Mouse (Mus musculus) fibroblast of lung, adult 2 months (primary cell): Measurements from ENCODE around the gene Cyld.
"Not testable (repeated sequence)": the region's sequence is repeated elsewhere in the genome, so short reads cannot be mapped to it uniquely, and the experiment has no call there.

Source experiments
- DNase-seq: peaks from one replicate; pipeline ENCODE4 v3.0.0-alpha.2; 2011; ENCODE audit warnings: low read depth

The Cyld gene

DNA sequence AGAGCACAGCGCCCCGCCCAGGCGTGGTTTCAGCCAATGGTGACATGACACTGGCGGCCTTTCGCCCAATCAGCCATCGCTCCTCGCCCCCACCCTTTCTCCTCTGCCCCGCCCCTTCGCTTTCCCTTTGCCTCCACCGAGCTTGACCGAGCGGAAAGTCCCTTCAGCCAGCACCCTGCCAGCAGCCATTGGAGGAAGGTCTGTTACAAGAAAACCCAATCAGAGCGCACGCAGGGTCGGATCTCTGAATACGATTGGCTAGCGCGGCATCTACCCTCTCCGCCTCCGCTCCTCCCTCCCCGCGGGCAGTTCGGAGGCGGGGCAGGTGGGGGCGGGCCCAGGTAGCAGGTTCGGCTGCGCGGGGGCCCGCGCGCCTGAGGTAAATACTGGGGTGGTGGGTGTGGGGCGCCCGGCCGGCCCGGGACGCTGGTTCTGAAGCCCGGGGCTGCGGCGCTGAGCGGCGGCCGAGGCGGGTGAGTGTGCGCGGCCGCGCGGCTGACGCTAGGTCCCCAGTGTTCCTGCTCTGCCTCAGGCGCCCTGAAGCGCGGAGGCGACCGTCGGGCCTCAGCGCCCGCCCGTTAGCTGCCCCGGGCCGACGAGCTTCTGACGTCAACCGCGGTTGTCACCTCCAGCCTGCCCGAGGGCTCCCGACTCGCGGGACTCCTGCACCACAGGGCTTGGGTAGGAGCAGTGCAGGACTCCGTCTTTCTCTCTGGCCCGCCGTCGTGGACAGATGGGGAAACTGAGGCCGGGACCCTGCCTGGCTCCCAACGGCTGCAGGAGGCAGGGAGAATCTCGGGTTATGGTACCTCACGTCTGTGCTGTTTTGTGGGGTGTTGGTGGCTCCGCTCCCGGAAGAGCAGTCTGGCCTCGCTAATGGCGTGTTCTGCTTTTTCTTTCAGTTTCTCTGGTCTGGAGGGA is at the start of gene Cyld:
Cyld (plus strand) TSS at position 308 of the 921 bp plus-strand sequence.
- DNase-seq: peak; percentile 97

DNA sequence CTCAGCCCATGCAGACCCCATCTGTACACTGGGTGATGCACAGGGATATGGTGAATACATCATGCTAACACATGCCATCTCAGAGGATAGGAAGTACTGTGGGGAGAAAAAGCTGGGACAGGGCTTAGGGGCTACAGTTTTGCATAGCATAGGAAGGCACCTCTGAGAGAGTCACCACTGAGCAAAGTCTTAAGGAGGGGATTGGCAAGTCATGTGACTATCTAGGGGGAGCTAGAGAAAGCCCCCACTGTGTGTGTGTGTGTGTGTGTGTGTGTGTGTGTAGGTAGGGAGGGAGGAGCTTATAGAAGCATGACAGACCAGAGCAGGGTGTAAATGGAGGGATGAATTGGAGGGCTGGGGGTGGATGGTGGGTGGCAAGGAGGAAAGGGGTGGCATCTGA is 48.5 kb upstream of the Cyld start:
- no peak for DNase-seq

- DNase-seq: no peak
Observed at GRCm38 (mm10) chr8:88650016-88650708, 46.7 kb upstream of the Cyld start.

GRCm38 (mm10) chr8:88651122-88651521 is 45.7 kb upstream of the Cyld start:
- DNase-seq: not testable (repeated sequence)

DNA sequence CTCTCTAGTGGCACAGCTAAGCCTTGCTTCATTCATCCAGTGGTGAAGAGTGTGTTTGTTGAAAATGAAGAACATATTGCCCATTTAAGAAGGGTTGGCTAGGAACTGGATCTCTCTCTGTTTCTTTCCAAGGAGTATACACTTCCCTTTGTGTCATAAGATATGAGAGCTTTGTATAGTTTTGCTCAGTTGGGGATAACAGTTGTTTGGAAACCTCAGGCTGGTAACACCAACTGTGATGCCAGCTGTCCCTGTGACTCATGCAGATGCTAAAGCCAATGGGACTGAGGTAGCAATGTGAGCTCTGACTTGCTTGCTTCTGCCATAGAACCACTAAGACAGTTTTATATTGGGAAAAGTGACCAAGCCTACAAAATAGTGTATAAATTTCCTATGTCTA is 41.5 kb upstream of the Cyld start:
- no peak for DNase-seq

DNA sequence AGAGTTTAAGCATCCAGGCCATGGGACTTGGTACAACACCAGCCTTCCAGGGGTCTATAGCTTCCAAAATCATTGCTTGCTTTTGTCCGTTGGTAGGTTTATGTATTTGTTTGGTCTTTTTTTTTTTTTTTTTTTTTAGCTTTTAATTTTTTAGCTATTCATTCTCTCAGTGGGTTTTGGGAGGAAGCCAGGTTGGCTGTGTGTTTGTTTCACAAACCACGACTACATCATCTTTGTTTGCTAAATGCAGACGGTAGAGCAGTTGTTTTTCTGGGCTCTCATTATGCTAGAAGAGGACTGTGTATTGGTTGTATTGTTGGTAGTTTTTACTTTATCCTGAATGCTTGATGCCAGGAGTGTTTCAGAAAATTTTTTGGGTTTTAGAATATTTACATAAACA is 37.0 kb upstream of the Cyld start:
- DNase-seq: no peak

DNA sequence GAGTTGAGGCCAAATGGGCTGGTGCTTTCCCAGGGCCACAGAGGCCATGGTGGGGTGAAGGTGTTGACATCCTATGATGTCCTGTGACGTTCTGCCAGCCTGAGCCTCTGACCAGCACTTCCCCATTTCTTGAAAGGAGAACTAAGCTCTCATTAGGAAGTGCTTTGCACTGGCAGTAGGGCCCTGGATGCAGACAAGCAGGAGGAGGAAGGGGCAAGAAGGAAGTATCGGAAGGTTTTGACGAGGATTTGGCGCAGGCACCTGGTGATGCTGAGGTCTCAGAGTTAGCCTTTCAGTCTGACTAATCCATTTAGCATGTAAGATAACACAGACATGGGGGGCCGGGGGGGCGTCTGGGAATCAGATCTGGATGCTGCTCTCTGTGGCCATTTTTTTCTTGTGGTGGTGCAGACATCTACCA is 34.4 kb upstream of the Cyld start:
- no peak for DNase-seq

DNA sequence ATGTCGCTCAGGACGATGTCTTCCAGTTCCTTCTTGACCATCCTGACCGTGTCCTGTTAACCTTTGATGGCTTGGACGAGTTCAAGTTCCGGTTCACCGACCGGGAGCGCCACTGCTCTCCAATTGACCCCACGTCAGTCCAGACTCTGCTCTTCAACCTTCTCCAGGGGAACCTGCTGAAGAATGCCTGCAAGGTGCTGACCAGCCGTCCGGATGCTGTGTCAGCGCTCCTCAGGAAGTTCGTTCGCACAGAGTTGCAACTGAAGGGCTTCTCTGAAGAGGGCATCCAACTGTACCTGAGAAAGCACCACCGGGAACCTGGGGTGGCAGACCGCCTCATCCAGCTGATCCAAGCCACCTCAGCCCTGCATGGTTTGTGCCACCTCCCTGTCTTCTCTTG is 32.7 kb upstream of the Cyld start:
- no peak for DNase-seq

DNA sequence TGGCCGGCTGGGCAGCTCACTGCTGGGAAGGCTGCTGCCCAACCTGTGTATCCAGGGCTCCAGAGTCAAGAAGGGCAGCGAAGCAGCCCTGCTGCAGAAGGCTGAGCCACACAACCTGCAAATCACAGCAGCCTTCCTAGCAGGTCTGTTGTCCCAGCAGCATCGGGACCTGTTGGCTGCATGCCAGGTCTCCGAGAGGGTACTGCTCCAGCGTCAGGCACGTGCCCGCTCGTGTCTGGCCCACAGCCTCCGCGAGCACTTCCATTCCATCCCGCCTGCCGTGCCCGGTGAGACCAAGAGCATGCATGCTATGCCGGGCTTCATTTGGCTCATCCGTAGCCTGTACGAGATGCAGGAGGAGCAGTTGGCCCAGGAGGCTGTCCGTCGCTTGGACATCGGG is 31.9 kb upstream of the Cyld start:
- DNase-seq: no peak

DNA sequence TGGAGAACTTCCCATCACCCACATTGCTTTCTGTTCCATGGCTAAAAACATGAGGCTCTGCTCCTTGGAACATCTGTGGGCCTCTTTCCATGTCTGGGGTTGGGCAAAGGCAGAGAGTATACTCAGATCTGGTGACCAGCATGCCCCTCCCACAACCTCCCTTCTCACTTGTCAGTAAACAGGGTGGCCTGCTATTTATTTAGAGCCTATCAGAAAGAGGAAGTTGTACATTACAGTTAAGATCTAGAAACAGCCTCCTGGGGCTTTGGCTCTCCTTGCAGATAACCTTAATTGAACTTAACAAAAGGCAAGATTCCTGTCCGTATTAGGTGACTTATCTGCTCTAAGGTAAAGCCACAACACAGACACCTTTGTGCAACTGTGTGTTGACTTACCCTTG is 30.4 kb upstream of the Cyld start:
- no peak for DNase-seq

DNA sequence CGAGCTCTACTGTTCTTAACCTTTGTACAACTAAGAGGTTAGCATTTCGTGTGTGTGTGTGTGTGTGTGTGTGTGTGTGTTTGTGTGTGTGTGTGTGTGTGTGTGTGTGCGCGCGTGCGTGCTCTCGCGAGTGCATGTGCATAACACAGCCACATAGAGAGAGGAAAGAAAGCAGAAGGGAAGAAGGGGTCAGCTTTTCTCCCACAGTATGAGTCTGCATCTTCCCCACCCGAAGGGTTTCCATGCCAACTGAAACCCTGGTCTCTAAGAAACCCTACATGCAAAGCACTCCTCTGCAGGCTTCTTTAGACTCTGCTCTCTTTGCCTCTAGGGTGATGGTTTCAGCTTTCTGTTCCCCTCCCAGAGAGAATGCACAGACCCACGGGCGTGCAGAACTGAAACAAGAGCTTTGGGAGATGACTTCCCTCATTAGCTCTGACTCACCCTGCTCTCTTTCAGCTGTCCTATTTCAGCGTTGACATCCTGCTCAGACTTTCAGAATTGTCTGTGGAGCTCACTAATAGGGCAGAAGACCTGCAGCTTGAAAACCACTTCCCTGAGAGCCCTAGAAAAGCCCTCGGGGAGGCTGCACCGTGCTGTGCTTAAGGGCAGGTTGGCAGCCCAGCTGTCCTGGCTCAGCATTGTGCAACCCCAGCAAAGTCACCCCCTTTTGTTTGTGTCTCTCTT is 28.3 kb upstream of the Cyld start:
- DNase-seq: no peak

GRCm38 (mm10) chr8:88670782-88671181 is 26.0 kb upstream of the Cyld start:
- DNase-seq: no peak

GRCm38 (mm10) chr8:88671575-88671974 is 25.3 kb upstream of the Cyld start:
- DNase-seq: no peak

DNA sequence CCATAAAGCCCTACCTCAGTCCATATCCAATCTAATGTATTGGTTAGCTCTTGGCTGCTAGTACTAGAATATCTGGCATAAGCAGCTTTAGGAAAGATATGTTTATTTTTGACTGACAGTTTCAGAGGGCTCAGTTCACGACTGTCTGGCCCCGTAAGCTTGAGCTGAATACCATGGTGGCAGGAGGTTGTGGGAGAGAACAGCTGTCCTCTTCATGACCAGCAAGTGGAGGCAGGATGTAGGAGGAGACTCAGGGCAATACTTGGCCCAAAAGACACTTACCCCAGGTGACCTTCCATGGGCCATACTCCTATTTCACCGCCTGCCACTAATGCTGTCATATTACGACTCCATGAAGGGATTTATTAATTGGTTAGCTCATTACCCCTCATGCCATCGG is 23.0 kb upstream of the Cyld start:
- DNase-seq: no peak

DNA sequence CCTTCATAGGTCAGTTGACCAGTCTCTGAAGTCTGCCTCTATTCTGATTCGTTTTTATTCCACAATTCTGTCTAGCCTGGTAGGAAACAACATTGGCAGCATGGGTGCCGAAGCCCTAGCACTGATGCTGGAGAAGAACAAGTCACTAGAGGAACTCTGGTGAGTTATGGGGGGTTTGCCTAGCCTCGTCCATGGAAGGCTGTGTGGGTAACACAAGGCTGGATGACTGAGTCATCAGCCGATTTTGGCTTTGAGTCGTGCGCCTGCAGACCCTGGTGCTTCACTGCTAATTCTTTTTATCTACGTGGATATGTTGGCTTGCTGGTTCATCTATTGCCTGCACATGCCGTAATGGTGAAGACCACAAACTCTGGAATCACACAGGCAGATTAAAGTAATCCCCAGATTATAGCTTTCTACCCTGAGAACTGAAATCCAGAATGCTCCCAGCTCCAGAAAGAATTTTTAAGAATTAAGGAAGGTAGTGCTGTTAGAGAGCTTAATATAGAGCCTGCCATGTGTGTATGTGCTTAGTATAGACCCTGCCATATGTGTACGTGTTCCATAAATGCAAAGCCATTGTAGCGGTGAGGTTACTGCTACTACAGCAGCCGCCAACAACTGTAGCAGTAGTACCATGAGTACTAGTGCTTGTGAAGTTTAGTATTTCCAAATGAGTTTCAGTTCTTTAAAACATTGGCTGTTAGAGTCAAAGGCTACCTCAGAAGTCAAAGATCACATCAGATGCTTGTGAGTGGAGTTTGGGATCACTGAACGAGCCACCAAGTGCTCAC is 21.3 kb upstream of the Cyld start:
- no peak for DNase-seq

DNA sequence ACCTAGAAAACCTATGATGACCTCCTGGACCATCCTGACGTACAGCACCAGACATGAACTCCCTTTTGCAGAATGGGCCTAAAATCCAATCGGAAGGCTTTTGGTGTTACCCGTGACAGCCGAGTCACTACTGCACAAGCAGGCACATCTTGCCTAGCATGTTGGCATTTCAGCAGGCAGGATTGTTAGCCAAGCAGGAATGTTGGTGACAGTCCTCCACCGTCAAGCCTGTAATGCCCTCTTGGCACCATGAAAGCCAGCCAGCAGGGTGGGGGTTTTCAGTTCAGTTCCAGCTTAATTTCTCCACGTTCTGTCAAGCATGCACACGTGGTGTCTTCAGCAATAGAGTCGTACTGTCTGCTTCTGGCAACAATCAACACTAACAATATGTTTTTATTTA is 19.8 kb upstream of the Cyld start:
- no peak for DNase-seq

GRCm38 (mm10) chr8:88680566-88680965 is 16.3 kb upstream of the Cyld start:
- DNase-seq: no peak

DNA sequence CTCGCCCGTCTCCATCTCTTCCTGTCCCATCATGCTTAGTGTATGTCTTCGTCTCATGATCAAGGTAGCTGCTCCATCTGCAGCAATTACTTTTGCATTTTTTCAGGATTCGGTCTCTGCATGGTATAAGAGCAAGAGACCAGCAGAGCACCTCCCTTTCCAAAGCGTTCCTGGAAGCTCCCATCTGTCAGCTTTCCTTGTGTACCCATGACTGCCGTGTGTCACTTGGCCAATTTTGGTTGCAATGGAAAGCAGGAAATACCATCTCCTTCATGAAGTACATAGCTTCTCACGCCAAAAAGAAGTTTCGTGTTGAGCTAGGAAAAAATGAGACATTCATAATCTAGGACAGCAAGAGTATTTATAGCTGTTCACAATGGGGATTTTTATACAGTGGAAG is 15.8 kb upstream of the Cyld start:
- no peak for DNase-seq

DNA sequence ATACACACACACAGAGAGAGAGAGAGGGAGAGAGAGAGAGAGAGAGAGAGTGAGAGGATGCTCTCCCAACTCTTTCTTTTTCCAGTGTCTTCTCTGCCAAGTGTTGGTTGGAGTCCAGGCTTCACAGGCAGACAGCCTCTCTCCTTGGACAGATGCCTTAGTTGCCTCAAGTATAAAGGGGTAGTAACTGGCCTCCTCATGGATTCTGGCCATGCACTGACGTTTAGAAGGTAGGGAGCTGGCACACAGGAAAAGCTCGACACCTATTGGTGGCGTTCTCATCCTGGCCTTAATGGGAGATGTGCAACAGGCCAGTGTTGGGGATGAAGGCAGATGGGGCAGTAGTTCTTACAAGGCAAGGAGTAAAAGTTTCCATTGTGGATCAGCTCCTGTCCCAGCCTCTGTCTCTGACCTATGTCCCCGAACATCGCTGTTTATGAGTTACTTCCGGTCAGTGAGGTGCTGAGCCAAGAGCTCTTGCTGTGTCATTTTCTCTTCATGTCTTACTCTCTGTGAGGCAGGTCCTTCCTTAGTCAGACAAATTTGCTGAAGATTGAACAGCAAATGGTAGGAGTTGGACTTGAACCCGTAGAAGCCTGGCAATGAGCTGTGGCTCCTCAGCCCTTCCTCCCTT is 13.1 kb upstream of the Cyld start:
- DNase-seq: no peak

GRCm38 (mm10) chr8:88686226-88686905 is 10.5 kb upstream of the Cyld start:
- DNase-seq: no peak

- DNase-seq: no peak
Observed at GRCm38 (mm10) chr8:88686906-88687235, 10.0 kb upstream of the Cyld start.
